Mouse (Mus musculus): ENCODE measurements around the gene Cyp4f16. TPM values are rescaled to one million over a fixed set of nuclear protein-coding genes. Genes with fewer than 3 reads are reported as not detected.

Cyp4f16 gene
- polyA plus RNA-seq, 2 experiments, result 16.7 to 34.0 TPM

GRCm38 (mm10) chr17:32577496-32578186 lies 41.3 kb downstream of the Cyp4f16 start:
- 53% methylated on average over 7 of the region's 7 CpGs for WGBS
- no peak for TF ChIP-seq POLR2A (IDR thresholded peaks at IDR 0.05; ENCODE audit: borderline replicate concordance, extremely low read depth, insufficient read depth, insufficient read length)
- Histone ChIP-seq H3K9me3 (ENCODE audit: control insufficient read depth, low read length) (no peaks in the 10 kb centered on the region), H3K4me1 (ENCODE audit: control insufficient read depth, insufficient read depth, low read length) (no peaks in the 10 kb centered on the region), H3K27ac (replicated peaks; ENCODE audit: low read depth, low read length) (no peak overlapping the region), H3K4me2 (replicated peaks; ENCODE audit: low read depth, low read length, severe bottlenecking) (no peak overlapping the region), H3K9ac (ENCODE audit: low read depth, low read length, severe bottlenecking) (no peak overlapping the region), H3K36me3 (ENCODE audit: control insufficient read depth, insufficient read depth, low read length) (no peaks in the 10 kb centered on the region), H3K4me3 (replicated peaks; ENCODE audit: low read length) (no peak overlapping the region), H3K27me3 (ENCODE audit: control insufficient read depth, insufficient read depth, low read length) (no peaks in the 10 kb centered on the region)
- DNase-seq (ENCODE audit: low spot score), result no peak
- no peak for ATAC-seq (ENCODE audit: low FRiP score, low read depth)

DNA sequence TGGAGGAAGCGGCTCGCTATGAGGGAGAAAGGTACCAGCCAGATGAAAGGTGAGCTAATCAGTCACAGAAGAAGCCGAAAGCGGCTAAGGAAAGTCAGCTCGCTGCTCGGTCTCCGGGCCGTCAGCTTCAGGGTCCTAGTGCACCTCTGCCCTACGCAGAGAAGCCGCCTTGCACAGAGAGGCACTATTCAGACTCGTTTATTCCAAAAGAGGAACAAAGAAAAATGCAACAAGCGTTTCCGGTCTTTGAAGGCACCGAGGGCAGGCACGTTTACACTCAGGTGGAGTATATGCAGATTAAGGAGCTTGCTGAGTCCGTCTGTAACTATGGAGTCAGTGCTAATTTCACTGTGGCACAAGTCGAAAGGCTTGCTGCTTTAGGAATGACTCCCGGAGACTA lies 60.1 kb downstream of the Cyp4f16 start:
- H3K9me3 ChIP-seq (ENCODE audit: control insufficient read depth, low read length), result no peaks in the 10 kb centered on the region
- no peaks in the 10 kb centered on the region for H3K27me3 ChIP-seq (ENCODE audit: control insufficient read depth, insufficient read depth, low read length)
- H3K4me1 ChIP-seq (ENCODE audit: control insufficient read depth, insufficient read depth, low read length), result no peaks in the 10 kb centered on the region
- H3K9ac ChIP-seq (ENCODE audit: low read depth, low read length, severe bottlenecking), result no peak overlapping the region
- ATAC-seq (ENCODE audit: low FRiP score, low read depth) (no peak), DNase-seq (ENCODE audit: low spot score) (no peak)
- no peaks in the 10 kb centered on the region for H3K36me3 ChIP-seq (ENCODE audit: control insufficient read depth, insufficient read depth, low read length)
- TF ChIP-seq POLR2A (IDR thresholded peaks at IDR 0.05; ENCODE audit: borderline replicate concordance, extremely low read depth, insufficient read depth, insufficient read length), result no peak
- H3K4me2 ChIP-seq (replicated peaks; ENCODE audit: low read depth, low read length, severe bottlenecking), result no peak overlapping the region
- H3K4me3 ChIP-seq (replicated peaks; ENCODE audit: low read length), result no peak overlapping the region
- WGBS, result 90% methylated on average over 18 of the region's 18 CpGs
- no peak overlapping the region for H3K27ac ChIP-seq (replicated peaks; ENCODE audit: low read depth, low read length)

Other genes starting within 250 kb of the Cyp4f16 start
- 108 and 110 TPM in 2 replicates for gene Akap8, start 215.3 kb upstream of the Cyp4f16 start, polyA plus RNA-seq (2012; rRNA removed)
- 36.9 and 46.9 TPM in 2 replicates for gene Akap8, start 215.3 kb upstream of the Cyp4f16 start, polyA plus RNA-seq (2014; fragmentation: Nextera tagmentation; extraction: Ambion mirVana)
- 157 and 162 TPM in 2 replicates for gene Akap8l, start 186.0 kb upstream of the Cyp4f16 start, polyA plus RNA-seq (2012; rRNA removed)
- 67.5 and 74.0 TPM in 2 replicates for gene Akap8l, start 186.0 kb upstream of the Cyp4f16 start, polyA plus RNA-seq (2014; fragmentation: Nextera tagmentation; extraction: Ambion mirVana)
- gene Wiz, start 147.1 kb upstream of the Cyp4f16 start, polyA plus RNA-seq (2012; rRNA removed), result 63.8 and 80.0 TPM in 2 replicates
- gene Wiz, start 147.1 kb upstream of the Cyp4f16 start, polyA plus RNA-seq (2014; fragmentation: Nextera tagmentation; extraction: Ambion mirVana), result 36.0 and 41.1 TPM in 2 replicates
- gene Rasal3, start 133.0 kb upstream of the Cyp4f16 start, polyA plus RNA-seq (2012; rRNA removed), result 2.9 and 3.0 TPM in 2 replicates
- gene Rasal3, start 133.0 kb upstream of the Cyp4f16 start, polyA plus RNA-seq (2014; fragmentation: Nextera tagmentation; extraction: Ambion mirVana), result 1.9 and 2.0 TPM in 2 replicates
- 0.20 and 0.30 TPM in 2 replicates for gene Pglyrp2, start 112.4 kb upstream of the Cyp4f16 start, polyA plus RNA-seq (2012; rRNA removed)
- 0.23 and 0.32 TPM in 2 replicates for gene Pglyrp2, start 112.4 kb upstream of the Cyp4f16 start, polyA plus RNA-seq (2014; fragmentation: Nextera tagmentation; extraction: Ambion mirVana)
- gene Cyp4f39, start 83.8 kb upstream of the Cyp4f16 start, polyA plus RNA-seq (2012; rRNA removed), result 5.3 and 5.5 TPM in 2 replicates
- 11.3 and 14.0 TPM in 2 replicates for gene Cyp4f39, start 83.8 kb upstream of the Cyp4f16 start, polyA plus RNA-seq (2014; fragmentation: Nextera tagmentation; extraction: Ambion mirVana)
- gene Cyp4f17, start 30.5 kb upstream of the Cyp4f16 start, polyA plus RNA-seq (2012; rRNA removed), result 16.5 and 26.0 TPM in 2 replicates
- 7.7 and 11.7 TPM in 2 replicates for gene Cyp4f17, start 30.5 kb upstream of the Cyp4f16 start, polyA plus RNA-seq (2014; fragmentation: Nextera tagmentation; extraction: Ambion mirVana)
- gene Cyp4f37, start 84.8 kb downstream of the Cyp4f16 start, polyA plus RNA-seq (2012; rRNA removed), result not detected in 2 replicates
- gene Cyp4f37, start 84.8 kb downstream of the Cyp4f16 start, polyA plus RNA-seq (2014; fragmentation: Nextera tagmentation; extraction: Ambion mirVana), result not detected in 2 replicates
- not detected in 2 replicates for gene Cyp4f40, start 122.3 kb downstream of the Cyp4f16 start, polyA plus RNA-seq (2012; rRNA removed)
- gene Cyp4f40, start 122.3 kb downstream of the Cyp4f16 start, polyA plus RNA-seq (2014; fragmentation: Nextera tagmentation; extraction: Ambion mirVana), result not detected in 2 replicates
- gene Cyp4f15, start 149.1 kb downstream of the Cyp4f16 start, polyA plus RNA-seq (2012; rRNA removed), result 0.10 and 0.29 TPM in 2 replicates
- 0.40 TPM in 1 of 2 replicates, not detected in the other for gene Cyp4f15, start 149.1 kb downstream of the Cyp4f16 start, polyA plus RNA-seq (2014; fragmentation: Nextera tagmentation; extraction: Ambion mirVana)

All from limb, embryonic 14.5 days (tissue).